Mouse (Mus musculus) embryonic facial prominence, embryonic 15.5 days (tissue): ENCODE results near the gene Bloc1s6. TPM values are rescaled to one million over a fixed set of nuclear protein-coding genes. Genes with fewer than 3 reads are reported as not detected.

Experiments
- ATAC-seq: fragments of 200-750 bp; cut with Nextera tagmentation; 2 replicates; pipeline ENCODE4 v1.8.0; 2017; ENCODE audit warnings: low read depth, moderate TSS enrichment; ENCODE audit not compliant: insufficient number of reproducible peaks, low FRiP score, low TSS enrichment
- H3K27ac ChIP-seq: fragments of 300-500 bp; sonication (generic); replicated peaks from 2 replicates; pipeline ENCODE4 v1.5.1; 2015; ENCODE audit warnings: mild to moderate bottlenecking, inconsistent platforms
- H3K27me3 ChIP-seq: fragments of 300-500 bp; sonication (generic); 2 replicates; pipeline ENCODE4 v1.6.1; 2015; ENCODE audit warnings: inconsistent platforms
- H3K36me3 ChIP-seq: fragments of 300-500 bp; sonication (generic); 2 replicates; pipeline ENCODE4 v1.6.1; 2015; ENCODE audit warnings: mild to moderate bottlenecking, inconsistent platforms
- H3K4me1 ChIP-seq: fragments of 300-500 bp; sonication (generic); 2 replicates; pipeline ENCODE4 v1.6.1; 2015; ENCODE audit warnings: inconsistent platforms
- H3K4me2 ChIP-seq: fragments of 300-500 bp; sonication (generic); replicated peaks from 2 replicates; pipeline ENCODE4 v1.6.1; 2015; ENCODE audit warnings: mild to moderate bottlenecking, inconsistent platforms
- H3K4me3 ChIP-seq: fragments of 300-500 bp; sonication (generic); replicated peaks from 2 replicates; pipeline ENCODE4 v1.5.1; 2015; ENCODE audit warnings: mild to moderate bottlenecking, inconsistent platforms
- H3K9ac ChIP-seq: fragments of 300-500 bp; sonication (generic); 2 replicates; pipeline ENCODE4 v1.6.1; 2015; ENCODE audit warnings: inconsistent platforms
- H3K9me3 ChIP-seq: fragments of 300-500 bp; sonication (generic); replicated peaks from 2 replicates; pipeline ENCODE4 v1.6.1; 2016; ENCODE audit warnings: inconsistent platforms
- WGBS: fragments of 180-500 bp; shearing (Covaris S2); methylation state at CpG from one replicate; pipeline ENCODE4 v1.1.7; 2015; 5-methylcytosine and 5-hydroxymethylcytosine counted together
- polyA plus RNA-seq: library from polyadenylated mRNA; unstranded; fragments of >200 nt; fragmentation: Nextera tagmentation; extraction: Ambion mirVana; gene quantifications from 2 replicates; pipeline ENCODE4 v1.2.1, GENCODE M21; 2015

Gene Bloc1s6
- polyA plus RNA-seq, 1 experiment from 2014 or later, result 46.5 TPM

- 70% methylated on average over 3 of the region's 3 CpGs for WGBS
- H3K4me1 ChIP-seq, result no peaks in the 10 kb centered on the region
- H3K9ac ChIP-seq, result no peak overlapping the region
Measured at GRCm38 (mm10) chr2:122716301-122716842, 21.9 kb upstream of the Bloc1s6 start.

GRCm38 (mm10) chr2:122719232-122719631 is 19.1 kb upstream of the Bloc1s6 start:
- 63% methylated on average over 1 of the region's 1 CpGs for whole genome bisulfite sequencing
- Histone ChIP-seq H3K9me3 (no peaks in the 10 kb centered on the region), H3K36me3 (no peaks in the 10 kb centered on the region), H3K27ac (no peak overlapping the region), H3K27me3 (no peaks in the 10 kb centered on the region), H3K4me1 (no peaks in the 10 kb centered on the region), H3K4me2 (no peak overlapping the region), H3K4me3 (no peak overlapping the region), H3K9ac (no peak overlapping the region)
- no peak for ATAC-seq

More at GRCm38 (mm10) chr2:122716301-122716842, 21.9 kb upstream of the Bloc1s6 start:
- no peak for ATAC-seq
- Histone ChIP-seq H3K36me3 (no peaks in the 10 kb centered on the region), H3K27ac (no peak overlapping the region), H3K4me3 (no peak overlapping the region), H3K4me2 (no peak overlapping the region), H3K9me3 (no peaks in the 10 kb centered on the region), H3K27me3 (no peaks in the 10 kb centered on the region)

GRCm38 (mm10) chr2:122720564-122720963 is 17.7 kb upstream of the Bloc1s6 start:
- H3K27ac ChIP-seq, result no peak overlapping the region
- H3K36me3 ChIP-seq, result no peaks in the 10 kb centered on the region
- no peaks in the 10 kb centered on the region for H3K27me3 ChIP-seq
- no peaks in the 10 kb centered on the region for H3K4me1 ChIP-seq
- ATAC-seq, result no peak; the same call in 1 of the 2 replicates
- no peak overlapping the region for H3K4me2 ChIP-seq
- H3K9me3 ChIP-seq, result no peaks in the 10 kb centered on the region
- 55% methylated on average over 3 of the region's 3 CpGs for WGBS
- no peak overlapping the region for H3K4me3 ChIP-seq
- no peak overlapping the region for H3K9ac ChIP-seq

- peaks cover 3% of the 10 kb centered on the region; the same call in 1 of the 2 replicates for H3K27me3 ChIP-seq
- no peak overlapping the region for H3K9ac ChIP-seq
- H3K4me3 ChIP-seq, result no peak overlapping the region
- H3K36me3 ChIP-seq, result no peaks in the 10 kb centered on the region
- no peak overlapping the region for H3K4me2 ChIP-seq
- WGBS, result 56% methylated on average over 10 of the region's 10 CpGs
- H3K27ac ChIP-seq, result no peak overlapping the region
- no peaks in the 10 kb centered on the region for H3K9me3 ChIP-seq
- no peak for ATAC-seq
- H3K4me1 ChIP-seq, result no peaks in the 10 kb centered on the region
Measured at GRCm38 (mm10) chr2:122725604-122726003, 12.7 kb upstream of the Bloc1s6 start.

- no peak overlapping the region for H3K4me3 ChIP-seq
- H3K27me3 ChIP-seq, result peaks cover 19% of the 10 kb centered on the region
- no peak for ATAC-seq
- H3K9ac ChIP-seq, result no peak overlapping the region
- 67% methylated on average over 2 of the region's 2 CpGs for WGBS
- no peak overlapping the region for H3K4me2 ChIP-seq
- H3K4me1 ChIP-seq, result no peaks in the 10 kb centered on the region
- no peaks in the 10 kb centered on the region for H3K9me3 ChIP-seq
- H3K27ac ChIP-seq, result no peak overlapping the region
- H3K36me3 ChIP-seq, result no peaks in the 10 kb centered on the region
Measured at GRCm38 (mm10) chr2:122731456-122731855, 6.8 kb upstream of the Bloc1s6 start.

GRCm38 (mm10) chr2:122739023-122739422 is 720 bp downstream of the Bloc1s6 start:
- Histone ChIP-seq H3K36me3 (0 out of 2 replicates have a peak, but pooled peaks cover 3% of the 10 kb centered on the region), H3K4me3 (peak overlapping the region; percentile 82), H3K9me3 (no peaks in the 10 kb centered on the region), H3K9ac (peak overlapping the region; percentile 91), H3K27me3 (0 out of 2 replicates have a peak, but pooled peaks cover 10% of the 10 kb centered on the region), H3K27ac (peak overlapping the region; percentile 93; the same call in 1 of the 2 replicates), H3K4me1 (peaks cover 9% of the 10 kb centered on the region), H3K4me2 (peak overlapping the region; percentile 67)
- 17% methylated on average over 7 of the region's 7 CpGs for WGBS
- no peak for ATAC-seq

GRCm38 (mm10) chr2:122746461-122746860 is 8.2 kb downstream of the Bloc1s6 start:
- H3K27me3 ChIP-seq, result no peaks in the 10 kb centered on the region
- H3K4me1 ChIP-seq, result no peaks in the 10 kb centered on the region
- H3K36me3 ChIP-seq, result peaks cover 28% of the 10 kb centered on the region; the same call in 1 of the 2 replicates
- no peak overlapping the region for H3K4me2 ChIP-seq
- no peak for ATAC-seq
- no peak overlapping the region for H3K27ac ChIP-seq
- WGBS, result 75% methylated on average over 9 of the region's 9 CpGs
- no peaks in the 10 kb centered on the region for H3K9me3 ChIP-seq
- no peak overlapping the region for H3K9ac ChIP-seq
- H3K4me3 ChIP-seq, result no peak overlapping the region

- whole genome bisulfite sequencing, result 15% methylated on average over 7 of the region's 7 CpGs
- ATAC-seq, result no peak
- Histone ChIP-seq H3K9ac (no peak overlapping the region), H3K4me3 (no peak overlapping the region), H3K9me3 (no peaks in the 10 kb centered on the region), H3K36me3 (no peaks in the 10 kb centered on the region), H3K4me1 (no peaks in the 10 kb centered on the region), H3K27me3 (peaks cover 3% of the 10 kb centered on the region; the same call in 1 of the 2 replicates), H3K4me2 (no peak overlapping the region), H3K27ac (no peak overlapping the region)
Measured at GRCm38 (mm10) chr2:122753739-122754343, 15.5 kb downstream of the Bloc1s6 start.

GRCm38 (mm10) chr2:122759791-122760190 is 21.5 kb downstream of the Bloc1s6 start:
- Histone ChIP-seq H3K27me3 (peaks cover 13% of the 10 kb centered on the region), H3K9me3 (no peaks in the 10 kb centered on the region), H3K27ac (no peak overlapping the region), H3K4me1 (0 out of 2 replicates have a peak, but pooled peaks cover under 1% of the 10 kb centered on the region), H3K36me3 (no peaks in the 10 kb centered on the region), H3K9ac (no peak overlapping the region), H3K4me3 (no peak overlapping the region), H3K4me2 (no peak overlapping the region)
- 90% methylated on average over 1 of the region's 1 CpGs for WGBS
- ATAC-seq, result no peak

GRCm38 (mm10) chr2:122762991-122763390 is 24.7 kb downstream of the Bloc1s6 start:
- no peak for ATAC-seq
- WGBS, result 64% methylated on average over 3 of the region's 3 CpGs
- H3K4me2 ChIP-seq, result no peak overlapping the region

GRCm38 (mm10) chr2:122764526-122764925 is 26.2 kb downstream of the Bloc1s6 start:
- H3K4me2 ChIP-seq, result peak overlapping the region; percentile 86; the same call in 1 of the 2 replicates
- H3K9me3 ChIP-seq, result no peaks in the 10 kb centered on the region
- H3K27ac ChIP-seq, result no peak overlapping the region
- WGBS, result 50% methylated on average over 6 of the region's 6 CpGs
- H3K4me1 ChIP-seq, result peaks cover 9% of the 10 kb centered on the region
- H3K27me3 ChIP-seq, result peaks cover 29% of the 10 kb centered on the region
- ATAC-seq, result no peak
- H3K9ac ChIP-seq, result no peak overlapping the region
- no peak overlapping the region for H3K4me3 ChIP-seq
- no peaks in the 10 kb centered on the region for H3K36me3 ChIP-seq

More at GRCm38 (mm10) chr2:122762991-122763390, 24.7 kb downstream of the Bloc1s6 start:
- Histone ChIP-seq H3K4me1 (peaks cover 9% of the 10 kb centered on the region), H3K9me3 (no peaks in the 10 kb centered on the region), H3K36me3 (no peaks in the 10 kb centered on the region), H3K4me3 (no peak overlapping the region), H3K27me3 (peaks cover 29% of the 10 kb centered on the region), H3K9ac (no peak overlapping the region), H3K27ac (no peak overlapping the region)
